Mouse (Mus musculus) cerebral cortex, adult 2 months (tissue): ENCODE data around the gene Muc13.

ENCODE experiments used
- WGBS: fragments of 180-500 bp; shearing (Covaris S2); methylation state at CpG from one replicate; pipeline ENCODE4 v1.1.7; 2018; 5-methylcytosine and 5-hydroxymethylcytosine counted together

Gene Muc13

DNA sequence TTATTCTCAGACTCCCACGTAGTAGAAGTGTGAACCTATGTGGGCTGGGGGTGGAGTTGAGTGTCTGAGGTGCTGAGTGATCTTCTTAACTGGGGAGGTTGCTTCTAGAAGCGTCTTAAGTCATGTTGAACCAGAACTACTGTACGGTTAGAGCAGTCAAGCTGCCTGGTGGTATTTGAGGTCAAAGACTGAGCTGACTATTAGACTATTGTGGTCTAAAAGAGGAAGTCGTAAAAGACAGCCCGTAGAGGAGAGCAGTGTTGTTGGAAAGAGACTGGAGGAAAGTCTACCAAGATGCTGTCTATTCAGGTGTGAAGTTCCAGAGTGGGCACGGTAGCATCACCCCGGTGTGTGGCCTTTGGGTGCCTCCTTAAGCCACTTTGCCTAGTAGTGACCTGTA is 24.0 kb upstream of the Muc13 start:
- 75% methylated on average over 7 of the region's 7 CpGs for WGBS

DNA sequence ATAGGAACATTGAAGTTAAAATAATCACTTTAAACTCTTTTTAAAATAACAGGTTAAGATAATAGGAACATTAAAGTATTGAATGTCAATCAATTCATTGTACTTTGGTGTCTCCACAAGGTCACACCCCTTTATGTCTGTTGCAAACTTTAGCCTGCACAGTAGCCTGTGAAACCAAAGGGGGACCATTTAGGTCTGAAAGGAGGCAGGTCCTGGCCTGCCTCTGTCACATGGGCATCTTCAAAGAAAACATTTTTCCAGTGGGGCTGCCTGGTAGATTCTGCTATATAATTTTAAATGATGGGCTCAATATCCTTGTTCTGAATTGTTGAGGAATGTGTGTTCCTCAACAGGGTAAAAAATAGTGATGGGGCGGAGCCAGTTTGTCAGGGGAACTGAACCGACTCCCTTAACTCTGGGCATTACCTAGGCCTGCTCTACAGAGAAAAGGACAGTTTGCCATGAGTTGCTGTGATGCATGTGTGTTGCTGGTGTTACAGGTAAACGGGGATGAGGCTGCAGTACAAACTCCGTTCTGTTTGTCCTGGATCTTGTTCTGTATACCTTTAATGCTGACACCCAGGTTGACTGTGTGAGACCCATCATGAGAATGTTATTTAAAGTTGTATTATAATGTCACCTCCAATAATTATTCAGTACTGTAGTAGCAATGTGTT is 22.9 kb upstream of the Muc13 start:
- WGBS = 97% methylated on average over 4 of the region's 4 CpGs

DNA sequence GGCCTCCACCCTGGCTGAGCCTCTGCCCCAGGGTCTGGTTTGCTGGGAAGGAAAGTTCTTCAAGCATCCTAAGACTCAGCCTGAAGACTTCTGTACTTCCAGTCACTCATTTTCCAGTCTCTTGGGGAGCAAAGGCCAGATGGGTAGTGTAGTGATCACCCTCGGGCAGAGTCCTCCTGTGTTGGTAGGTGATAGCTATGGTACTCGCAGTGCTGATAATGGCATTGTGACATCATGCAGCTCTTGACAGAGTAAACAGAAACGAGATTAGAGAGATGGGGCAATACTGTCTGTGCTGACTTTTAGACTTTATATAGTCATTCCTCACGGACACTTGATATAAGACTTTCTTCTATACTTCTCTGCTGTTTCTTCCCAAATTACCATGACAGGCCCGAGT is 21.0 kb upstream of the Muc13 start:
- 92% methylated on average over 5 of the region's 5 CpGs for WGBS

DNA sequence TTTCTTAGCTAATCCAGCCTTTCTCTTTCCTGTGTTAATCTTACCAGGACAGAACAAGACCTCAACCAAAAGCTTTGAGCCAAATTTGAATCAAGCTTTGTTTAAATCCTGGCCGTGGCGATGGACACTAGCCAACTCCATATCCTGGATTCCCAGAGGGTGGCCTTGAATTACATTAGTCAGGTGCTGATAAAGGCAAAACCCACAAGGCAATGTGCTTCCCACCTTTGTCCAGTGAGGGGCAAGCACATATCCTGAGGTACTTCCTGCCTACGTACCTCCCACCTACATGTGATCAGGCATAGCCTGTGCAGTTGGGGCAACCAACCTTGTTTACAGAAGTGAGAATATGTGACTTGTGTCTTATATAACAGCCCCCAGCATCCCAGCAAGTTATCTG is 18.9 kb upstream of the Muc13 start:
- WGBS = 64% methylated on average over 3 of the region's 3 CpGs

DNA sequence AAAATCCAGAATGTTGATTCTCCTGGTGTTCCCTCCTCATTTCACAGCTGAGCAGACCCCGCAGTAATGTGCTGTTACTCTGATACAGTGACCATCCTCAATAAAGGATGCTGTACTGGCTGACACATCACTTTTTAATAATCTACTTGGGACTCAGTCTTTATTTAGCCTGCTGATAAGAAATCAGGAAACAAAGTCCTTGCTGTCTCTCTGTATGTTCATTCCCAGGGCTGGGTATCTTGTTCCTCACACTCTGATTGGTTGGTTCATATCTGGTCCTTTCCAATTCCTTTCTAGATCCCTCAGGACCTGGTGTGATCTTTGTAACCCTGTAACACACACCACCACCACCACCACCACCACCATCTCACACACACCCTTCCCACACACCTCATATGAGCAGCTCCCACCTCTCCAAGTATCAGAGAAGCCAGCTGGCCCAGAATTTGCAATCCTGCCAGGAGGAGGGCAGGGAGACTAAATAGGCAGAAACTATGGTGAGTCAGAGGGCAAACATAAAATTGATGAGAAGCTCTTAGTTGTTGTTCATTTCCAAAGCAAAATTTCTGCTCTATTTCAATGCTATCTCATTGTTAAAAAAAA is 18.0 kb upstream of the Muc13 start:
- WGBS = 91% methylated on average over 1 of the region's 1 CpGs

DNA sequence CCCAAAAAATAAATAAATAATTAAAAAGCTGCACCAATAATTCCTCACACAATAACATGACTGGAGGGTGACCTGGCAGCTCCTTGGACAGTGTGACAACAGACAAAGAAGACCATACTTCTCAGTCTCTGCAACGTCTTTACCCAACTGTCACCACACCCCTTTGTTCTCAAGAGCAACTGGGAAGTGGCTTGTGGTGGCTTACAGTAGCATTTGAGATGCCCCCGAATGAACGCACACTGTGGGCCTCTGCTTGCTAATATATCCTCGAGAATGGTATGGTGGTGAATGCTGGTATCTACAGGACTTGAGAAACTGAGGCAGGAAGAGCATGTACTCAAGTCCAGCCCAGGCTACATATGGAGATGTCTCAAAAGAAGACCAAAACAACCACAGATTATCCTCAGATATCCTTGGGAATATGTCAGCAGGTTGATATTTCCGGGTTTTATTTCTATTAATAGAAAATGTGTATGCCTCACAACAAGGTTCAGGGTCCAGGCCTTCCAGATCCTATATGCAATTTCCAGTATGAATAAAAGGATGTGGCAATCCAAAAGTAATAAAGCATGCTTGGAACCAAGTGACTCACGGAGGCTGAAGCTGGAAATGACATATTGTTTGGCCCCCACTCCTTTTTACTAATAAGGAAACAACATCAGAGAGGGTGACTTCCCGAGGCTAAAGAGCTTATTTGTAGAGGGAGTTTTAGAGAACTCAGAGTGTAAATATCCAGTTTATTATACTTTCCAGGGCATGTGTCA is 16.9 kb upstream of the Muc13 start:
- 78% methylated on average over 7 of the region's 7 CpGs for WGBS

DNA sequence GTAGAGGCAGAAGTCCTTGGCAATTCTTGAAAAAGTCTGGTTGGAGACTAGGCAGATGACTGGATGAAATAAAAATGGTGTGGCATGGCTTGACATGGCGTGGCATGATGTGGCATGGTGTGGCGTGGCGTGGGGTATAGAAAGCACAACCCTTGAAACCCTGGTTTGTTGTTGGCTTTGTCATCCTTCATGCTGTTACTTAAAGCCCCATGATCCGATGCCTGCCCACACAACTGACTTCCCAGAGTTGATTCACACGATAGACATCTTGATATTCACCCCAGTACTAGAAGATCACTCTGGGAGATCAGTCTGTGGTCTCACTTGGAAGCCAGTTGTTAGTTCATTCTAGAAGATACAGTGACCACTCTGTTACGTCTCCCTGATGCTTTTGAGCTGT is 16.2 kb upstream of the Muc13 start:
- 95% methylated on average over 6 of the region's 6 CpGs for WGBS

DNA sequence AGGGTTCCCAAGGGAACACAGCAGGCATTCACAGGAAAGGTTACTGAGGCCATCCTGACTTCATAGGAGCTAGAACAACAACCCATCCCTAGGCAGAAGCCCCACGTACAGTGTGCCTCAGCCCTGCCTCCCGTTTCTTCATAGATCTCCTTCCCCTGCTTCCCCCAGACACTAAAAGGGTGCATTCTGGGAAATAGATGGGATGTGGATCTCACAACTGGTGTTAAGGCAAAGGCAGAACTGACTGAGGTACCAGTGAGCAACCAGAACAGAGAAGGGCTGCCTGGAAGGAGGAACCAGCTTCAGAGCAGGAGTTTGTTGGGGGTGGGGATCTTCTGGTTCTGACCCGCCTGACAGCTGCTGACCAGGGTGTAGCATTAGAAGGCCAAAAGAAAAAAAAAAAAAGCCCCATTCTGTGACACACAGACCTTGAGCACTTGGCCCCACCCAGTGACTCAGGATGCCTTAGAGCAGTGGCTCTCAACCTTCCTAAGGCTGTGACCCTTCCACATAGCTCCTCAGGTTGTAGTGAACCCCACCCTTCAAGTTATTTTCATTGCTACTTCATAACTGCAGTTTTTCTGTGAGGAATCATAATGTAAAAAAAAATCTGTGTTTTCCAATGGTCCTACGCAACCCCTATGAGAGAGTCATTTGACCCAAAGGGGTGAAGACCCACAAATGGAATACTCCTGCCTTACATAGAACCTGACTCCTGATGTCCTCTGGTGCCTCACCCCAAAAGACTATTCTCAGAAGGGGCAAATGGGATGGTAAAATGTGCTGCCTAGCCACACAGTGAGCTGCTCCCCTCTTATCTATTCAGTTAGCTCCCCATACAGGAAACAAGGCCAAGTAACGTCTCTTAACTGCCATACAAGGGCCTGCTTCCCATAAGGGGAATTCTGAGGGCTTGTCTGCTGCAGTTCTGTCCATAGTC is 11.8 kb upstream of the Muc13 start:
- 85% methylated on average over 5 of the region's 5 CpGs for WGBS

DNA sequence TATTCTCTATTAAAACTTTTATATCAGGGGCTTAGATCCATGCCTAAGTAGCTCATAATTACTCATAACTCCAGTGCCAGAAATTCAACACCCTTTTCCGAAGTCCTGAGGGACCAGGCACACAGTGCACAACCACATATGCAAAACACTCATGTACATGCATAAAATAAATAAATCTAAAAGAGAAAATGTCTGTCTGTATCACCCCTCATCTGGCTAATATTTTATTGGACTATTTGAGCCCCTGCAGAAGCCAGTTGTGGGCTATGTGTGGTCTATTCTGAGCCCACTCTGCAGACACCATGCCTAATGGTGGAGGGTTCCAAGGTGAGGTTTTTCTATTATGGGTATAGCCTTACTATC is 11.1 kb upstream of the Muc13 start:
- WGBS = 97% methylated on average over 1 of the region's 1 CpGs

DNA sequence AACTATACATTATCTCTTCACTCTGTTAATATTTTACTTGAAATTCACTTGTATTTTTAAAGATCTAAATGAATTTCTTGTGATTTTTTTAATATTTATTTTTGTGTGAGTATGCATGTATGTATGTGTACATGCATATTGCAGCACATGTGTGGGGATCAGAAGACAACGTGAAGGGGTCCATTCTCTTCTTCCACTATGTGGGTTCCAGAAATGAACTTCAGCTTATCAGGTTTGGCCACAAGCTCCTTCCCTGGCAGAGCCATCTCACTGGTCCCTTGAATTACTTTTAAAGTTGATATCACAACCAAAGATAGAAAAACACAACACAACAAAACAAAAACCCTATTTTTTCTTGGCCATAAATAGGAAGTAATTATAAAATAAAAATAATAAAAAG is 9.3 kb upstream of the Muc13 start:
- whole genome bisulfite sequencing = 85% methylated on average over 1 of the region's 1 CpGs

DNA sequence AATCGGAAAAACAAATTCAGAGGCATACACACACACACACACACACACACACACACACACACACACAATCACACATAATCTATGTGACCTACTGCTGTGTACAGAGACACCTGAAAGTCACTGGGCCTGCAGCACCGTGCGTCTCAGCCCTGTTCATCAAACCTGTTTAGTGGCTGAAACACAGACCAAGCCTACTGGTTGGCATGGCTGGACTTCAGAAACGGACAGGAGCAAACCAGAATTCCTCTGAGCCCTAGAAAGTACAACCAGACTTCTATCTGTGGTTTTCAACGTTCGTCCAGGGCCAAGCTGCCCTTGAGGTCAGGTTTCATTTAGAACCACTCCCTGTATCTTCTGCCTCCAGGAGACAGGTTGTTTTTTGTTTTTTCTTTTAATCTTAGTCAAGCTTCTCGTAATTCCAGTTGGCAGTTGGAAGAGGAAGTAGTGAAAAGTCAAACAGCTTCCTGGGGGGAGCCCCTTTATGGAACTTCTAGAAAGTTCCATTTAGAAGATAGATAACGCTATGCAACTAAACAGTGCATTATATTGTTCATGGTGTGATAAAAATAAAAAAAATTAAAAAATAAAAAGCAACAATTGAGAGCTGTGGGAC is 8.6 kb upstream of the Muc13 start:
- 78% methylated on average over 8 of the region's 8 CpGs for WGBS

DNA sequence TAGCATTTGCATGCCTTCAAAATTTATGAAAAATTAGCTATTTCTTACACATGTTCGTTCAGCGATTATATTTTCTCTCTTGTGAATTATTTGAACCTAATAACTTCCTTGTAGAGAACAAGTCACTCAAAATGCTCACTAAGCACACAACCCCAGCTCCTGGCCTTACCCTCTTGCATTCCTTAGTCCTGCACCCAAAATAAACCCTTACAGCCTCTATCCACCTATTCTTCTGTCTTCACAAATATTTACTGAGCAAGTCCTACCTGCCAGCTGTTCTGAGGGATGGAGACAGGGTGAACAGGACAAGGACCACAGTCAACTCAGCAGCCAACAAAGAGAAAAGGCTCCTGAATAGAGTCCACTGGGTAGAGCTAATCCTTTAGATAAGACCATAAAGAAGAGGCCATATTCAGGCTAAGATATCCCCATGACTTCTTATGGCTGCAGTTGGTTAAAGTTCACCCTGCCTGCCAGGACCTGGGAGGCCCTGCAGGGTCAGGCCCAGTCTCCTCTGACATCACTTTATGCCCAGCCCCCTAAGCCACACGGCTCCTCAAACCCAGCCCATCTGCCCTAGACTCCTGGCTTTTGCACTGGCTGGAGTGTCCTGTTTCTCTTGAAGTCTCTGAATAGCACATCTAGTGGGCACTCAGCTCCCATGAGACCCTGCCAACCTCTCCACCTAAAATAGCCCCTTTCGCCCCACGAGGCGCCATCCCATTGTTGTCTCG is 7.0 kb upstream of the Muc13 start:
- 76% methylated on average over 7 of the region's 7 CpGs for WGBS

DNA sequence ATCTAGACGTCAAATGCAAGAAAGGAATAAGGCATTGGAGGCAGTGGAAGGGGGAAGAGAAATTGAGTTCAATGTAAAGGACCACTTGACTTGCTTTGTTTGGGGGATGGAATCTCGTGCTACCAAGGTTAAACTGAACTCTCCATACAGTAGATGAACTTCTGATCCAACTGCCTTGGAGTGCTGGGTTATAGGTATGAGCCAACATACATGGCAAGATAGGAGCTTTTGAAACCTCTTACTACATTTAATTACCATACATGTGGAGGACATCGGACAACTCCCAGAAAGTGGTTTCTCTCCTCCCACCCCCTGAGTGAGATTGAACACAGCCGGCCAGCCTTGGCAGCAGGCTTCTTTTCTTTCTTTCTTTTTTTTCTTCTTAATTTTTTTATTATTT is 1.3 kb downstream of the Muc13 start:
- WGBS = 93% methylated on average over 4 of the region's 4 CpGs

DNA sequence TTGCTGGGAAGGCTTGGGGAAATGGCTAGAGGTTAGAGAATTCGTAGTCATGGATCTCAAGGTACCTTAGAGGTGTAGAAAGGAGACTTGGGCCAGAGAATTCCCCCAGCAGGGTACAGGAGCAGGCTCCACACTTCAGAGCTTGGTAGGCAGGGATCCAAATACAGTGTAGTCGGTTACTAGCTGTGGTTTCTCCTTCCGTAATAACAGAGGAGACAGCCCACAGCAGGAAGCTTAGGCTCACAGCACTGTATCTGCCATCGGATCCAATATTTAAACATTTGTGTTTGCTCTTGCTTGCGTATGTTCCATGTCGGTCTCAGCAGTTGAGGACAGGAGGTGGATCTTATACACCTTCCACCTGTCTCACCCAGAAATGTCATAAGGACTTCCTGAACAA is 2.0 kb downstream of the Muc13 start:
- 88% methylated on average over 6 of the region's 6 CpGs for WGBS

DNA sequence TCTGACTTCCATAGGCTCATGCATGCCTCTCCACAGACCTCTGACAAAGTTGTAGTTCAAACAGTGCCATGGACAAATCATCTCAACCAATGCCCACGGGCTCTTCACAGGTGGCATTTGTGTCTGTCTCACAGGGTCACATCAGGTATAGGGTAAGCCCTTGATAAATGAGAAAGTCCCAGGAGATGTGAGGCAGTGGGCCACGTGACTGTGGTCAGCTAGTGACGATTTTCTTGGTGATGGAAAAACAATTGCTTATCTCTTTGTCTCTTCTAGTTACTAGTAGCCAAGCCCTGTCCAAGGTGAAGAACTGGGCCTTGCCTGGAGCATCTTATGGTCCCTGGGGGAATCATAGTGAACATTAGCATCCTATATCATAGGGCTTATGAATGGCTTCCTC is 2.9 kb downstream of the Muc13 start:
- WGBS = 91% methylated on average over 3 of the region's 3 CpGs

DNA sequence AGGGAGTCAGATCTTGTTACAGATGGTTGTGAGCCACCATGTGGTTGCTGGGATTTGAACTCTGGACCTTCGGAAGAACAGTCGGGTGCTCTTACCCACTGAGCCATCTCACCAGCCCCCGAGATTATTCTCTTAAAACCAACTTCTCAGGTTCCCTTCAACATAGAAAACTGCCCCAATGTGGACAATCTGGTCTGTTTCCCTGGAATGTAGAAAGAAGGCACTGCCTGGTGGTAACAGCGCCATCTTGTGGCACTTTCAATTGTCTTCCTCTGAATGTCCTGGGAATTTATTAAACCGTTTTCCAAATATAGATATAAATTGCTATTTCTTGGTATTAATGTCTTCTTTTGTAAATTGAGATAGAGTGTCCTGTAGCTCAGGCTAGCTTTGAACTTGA is 4.0 kb downstream of the Muc13 start:
- WGBS = 44% methylated on average over 5 of the region's 5 CpGs

DNA sequence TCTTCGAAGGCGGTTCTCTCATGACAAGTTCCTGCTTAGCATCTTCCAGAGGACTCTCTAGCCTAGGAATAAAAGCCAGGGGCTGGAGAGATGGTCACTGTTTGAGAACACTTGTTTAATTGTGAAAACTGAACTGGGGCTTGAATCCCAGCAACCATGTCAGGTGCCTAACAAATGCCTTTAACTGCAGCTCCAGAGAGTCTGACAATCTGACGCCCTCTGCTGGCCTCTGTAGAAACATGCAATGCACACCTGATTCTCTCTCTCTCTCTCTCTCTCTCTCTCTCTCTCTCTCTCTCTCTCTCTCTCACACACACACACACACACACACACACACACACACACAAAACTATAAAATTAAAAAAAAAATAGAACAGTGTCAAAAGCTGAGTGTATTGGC is 16.2 kb downstream of the Muc13 start:
- WGBS = 73% methylated on average over 3 of the region's 3 CpGs

DNA sequence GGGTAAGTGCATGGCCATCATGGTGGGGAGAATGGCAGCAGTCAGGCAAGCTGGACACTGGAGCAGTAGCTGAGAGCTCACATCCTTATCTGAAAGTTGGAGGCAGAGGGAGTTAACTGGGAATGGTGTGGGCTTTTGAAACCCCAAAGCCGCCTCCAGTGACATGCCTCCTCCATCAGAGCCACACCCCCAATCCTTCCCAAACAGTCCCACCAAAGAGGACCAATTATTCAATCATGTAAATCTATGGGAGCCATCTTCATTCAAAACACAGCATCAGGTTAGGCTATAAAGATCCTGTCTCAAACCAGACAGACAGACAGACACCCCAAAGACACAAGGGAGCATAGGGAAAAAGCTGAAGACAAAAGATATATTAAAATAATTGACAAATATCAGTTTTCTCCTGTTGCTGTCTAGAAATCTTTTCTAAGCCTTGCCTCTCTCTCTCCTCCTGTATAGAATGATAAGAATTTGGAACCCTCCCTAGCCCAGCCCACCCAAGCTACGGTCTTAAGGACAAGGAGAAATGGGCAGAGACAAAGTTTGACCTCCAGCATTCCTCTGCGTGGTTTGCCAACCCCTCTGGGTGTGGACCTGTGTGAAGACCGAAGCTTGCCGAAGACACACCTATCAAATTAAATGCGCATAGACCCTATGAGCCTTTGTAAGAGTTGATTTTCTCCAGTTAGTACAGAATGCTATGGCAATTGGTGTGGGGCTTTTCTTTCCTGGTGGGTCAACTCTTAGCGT is 24.8 kb downstream of the Muc13 start:
- 94% methylated on average over 7 of the region's 7 CpGs for WGBS

DNA sequence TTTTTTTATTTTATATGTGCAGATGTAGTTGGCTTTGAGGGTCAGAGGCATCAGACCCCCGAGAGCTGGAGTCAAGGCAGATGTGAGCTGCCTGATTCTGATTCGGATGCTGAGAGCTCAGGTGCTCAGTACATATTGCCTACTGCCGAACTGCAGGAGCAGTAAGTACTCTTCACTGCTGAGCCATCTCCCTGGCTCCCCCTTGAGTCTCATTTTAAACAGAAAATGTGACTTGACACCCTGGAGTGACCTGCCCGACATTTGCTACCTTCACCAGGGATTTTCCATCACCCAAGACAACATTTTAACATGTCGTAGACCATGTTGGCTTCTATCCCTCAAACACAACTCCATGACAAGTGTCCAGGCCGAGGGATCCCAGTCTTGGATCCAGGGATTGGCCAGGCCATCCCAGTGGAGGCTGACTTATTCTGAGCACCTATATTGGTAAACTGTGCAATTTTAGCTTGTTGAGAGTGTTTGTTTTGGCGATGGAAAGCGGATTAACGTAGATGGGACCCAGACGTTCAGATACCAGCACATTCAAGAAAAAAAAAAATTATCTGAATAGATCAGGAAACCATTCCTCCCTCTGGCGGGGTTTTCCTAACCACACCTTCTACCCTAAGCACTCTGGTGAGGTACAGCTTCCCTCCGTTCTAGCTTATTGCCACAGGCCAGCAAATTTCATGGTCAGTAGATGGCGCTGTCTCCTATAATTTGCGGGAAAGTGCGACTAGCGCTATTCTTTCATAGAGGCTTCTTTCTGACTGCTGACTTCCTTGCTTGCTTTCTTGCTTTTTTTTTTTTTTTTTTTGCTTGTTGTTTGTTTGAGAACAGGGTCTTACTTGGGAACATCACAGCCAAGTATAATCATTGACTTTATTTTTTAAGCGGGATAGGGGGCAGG is 26.7 kb downstream of the Muc13 start:
- WGBS = 26% methylated on average over 17 of the region's 17 CpGs
